Mouse (Mus musculus): ENCODE measurements at regions not wholly inside any gene's neighbourhood (a gene's known extent, or its start where the extent isn't known, plus 50 kb on each side); places are given as distances from the start of the nearest gene placed in this dataset.

DNA sequence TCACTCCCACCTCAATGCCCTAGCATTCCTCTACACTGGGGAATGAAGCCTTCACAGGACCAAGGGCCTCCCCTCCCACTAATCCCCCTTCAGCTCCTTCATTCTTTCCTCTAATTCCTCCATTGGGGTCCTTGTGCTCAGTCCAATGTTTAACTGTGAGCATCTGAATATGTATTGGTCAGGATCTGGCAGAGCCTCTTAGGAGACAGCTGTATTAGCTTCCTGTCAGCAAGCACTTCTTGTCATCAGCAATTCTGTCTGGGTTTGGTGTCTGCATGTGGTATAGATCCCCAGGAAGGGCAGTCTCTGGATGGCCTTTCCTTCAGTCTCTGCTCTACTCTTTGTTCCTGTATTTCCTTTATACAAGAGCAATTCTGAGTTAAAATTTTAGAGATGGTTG is 426.8 kb upstream of the 2610001J05Rik start:
- DNase-seq (ENCODE audit: low read depth, low spot score), result no peak

DNA sequence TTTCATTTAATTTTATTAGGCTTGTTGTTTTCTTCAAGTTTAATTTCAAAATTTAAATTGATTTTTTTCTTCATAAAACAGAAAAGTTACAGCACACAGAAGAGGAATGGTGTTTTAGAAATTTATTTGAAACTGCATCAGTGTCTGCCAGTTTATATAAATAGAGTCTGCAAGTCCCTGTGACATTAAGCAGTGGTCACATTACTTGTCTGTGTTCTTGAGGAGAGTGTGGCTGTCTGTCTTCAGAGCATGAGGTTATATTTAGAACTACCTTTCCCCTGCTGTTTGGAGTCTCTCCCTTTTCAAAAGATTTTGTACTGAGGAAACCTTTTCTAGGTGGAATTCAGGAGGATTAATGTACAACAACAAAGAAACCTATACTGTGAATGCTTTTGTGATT is 426.1 kb upstream of the 2610001J05Rik start:
- no peak for DNase-seq (ENCODE audit: low read depth, low spot score)

DNA sequence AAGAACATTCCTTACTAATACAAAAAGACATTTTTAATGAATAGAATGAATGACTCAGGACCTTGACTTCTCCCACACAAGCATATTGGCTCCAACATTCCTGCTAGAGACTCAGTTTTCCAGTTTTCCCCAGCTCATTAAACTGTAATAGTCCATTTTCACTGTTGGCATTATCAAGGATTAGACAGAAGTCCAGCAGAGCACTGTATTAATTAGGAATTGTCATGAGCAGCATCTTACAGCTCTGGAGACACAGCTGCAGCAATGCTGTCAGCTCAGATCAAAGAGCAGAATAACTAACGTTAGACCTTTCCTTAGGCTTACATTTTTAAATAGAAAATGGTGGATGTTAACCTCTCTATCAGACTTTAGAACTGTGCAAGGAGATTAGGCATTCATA is 419.5 kb upstream of the 2610001J05Rik start:
- DNase-seq (ENCODE audit: low read depth, low spot score), result no peak

DNA sequence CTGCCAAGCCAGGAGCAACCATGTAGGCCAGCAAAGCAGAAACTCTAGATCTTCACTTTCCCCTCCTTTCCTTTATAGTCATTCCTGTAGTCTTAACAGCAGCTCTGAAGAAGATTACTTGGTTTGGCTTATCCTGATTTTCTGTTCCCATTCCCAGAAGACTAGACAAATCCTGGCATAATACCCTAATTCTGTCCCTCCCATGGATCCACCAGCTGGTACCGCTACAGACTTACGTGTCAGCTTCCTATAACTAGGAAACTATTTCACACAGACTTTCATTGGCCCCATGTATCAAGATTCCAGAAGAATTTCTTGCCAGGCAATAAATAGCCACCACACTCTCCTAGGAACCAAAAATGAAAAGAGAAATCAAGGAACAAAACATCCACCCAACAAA is 410.2 kb upstream of the 2610001J05Rik start:
- DNase-seq (ENCODE audit: low read depth, low spot score), result no peak

DNA sequence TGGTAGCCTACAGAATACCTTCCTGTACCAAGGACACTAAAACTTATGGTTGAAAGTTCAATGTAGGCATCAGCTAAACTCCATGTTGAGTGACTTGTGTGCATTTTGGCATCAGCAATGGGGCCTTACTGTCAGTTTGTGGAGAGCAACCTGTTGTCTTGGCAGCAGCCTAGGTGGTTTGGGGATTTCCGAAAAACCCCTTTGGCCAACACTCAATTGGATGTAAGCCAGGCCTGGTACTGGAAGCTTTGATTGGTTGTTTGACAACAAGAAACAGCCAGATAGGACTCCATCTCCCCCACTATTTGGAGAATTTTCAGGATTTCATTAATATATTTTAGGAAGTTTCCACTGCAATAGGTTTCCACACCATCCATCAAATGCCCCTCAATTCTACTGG is 390.6 kb upstream of the 2610001J05Rik start:
- DNase-seq (ENCODE audit: low read depth, low spot score), result no peak

DNA sequence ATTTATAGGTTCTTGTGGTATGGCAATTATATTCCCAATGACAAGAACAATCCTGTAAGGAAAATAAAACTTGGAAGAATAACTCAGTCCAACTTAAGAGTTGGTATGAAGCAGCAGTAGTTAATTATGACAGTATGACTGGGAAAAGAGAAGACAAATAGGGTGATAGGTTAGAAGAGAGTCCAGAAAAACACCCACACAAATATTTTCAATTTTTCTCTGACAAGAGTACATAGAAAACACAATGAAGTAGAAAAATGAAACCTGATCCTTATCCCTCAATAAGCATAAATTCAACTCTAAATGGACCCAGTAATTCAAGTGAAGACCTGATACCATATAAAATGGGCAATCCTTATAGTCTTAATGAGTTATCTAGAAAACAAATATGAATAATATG is 369.0 kb upstream of the 2610001J05Rik start:
- no peak for DNase-seq (ENCODE audit: low read depth, low spot score)

DNA sequence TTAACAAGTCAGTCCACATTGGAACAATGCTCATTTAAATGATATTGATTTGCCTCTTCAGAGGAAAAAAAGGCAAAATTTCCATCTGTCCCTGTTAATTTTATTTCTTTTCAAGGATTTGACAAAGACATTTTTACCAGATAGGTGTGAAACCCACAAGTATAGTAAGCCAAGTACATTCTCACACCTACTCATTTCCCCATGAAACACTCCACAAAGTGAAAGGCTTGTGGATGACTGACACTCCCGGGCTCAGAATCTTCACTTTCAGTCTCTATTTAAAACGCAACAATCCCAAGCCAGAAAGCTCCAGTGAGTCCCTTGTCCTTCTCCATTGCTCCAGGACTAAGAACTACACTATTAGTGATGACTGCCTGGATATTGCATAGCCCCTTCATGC is 367.8 kb upstream of the 2610001J05Rik start:
- DNase-seq (ENCODE audit: low read depth, low spot score), result no peak

DNA sequence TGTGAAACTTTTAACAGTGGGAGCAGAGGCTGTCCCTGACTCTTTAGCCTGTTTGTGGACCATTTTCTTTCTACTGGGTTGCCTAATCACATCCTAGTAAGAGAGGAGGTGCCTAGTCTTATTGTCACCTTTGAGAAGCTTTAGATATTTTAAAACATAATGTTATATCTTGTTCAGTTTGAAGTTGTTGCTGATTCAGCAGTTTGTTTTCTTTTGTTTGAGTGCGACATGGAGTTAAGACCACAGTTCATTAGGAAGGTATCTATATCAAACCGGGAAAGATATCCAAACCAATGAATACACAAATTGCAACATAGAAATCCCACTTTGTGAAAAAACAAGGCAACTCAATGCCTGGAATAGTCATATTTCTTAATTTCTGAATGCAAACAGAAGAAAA is 359.5 kb upstream of the 2610001J05Rik start:
- no peak for DNase-seq (ENCODE audit: low read depth, low spot score)

DNA sequence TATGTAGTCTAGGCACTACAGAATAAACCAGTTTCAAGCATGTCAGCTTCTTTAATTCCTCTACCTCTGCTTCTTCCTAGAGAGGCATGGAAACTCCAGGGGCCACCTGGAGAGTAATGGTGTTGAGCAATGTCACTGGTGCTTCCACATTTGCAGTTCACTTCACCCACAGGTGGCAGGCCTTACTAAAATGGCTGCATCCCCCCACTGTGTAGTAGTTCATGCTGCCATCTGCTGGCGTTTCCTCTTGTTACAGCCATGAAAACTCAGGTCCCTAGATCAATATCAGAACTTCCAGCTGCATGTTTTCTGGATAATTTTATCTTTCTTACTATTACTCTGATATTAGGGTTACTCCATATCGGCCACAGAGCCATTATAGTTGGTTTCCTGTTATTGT is 336.2 kb upstream of the 2610001J05Rik start:
- DNase-seq (ENCODE audit: low read depth, low spot score), result peak; percentile 38

DNA sequence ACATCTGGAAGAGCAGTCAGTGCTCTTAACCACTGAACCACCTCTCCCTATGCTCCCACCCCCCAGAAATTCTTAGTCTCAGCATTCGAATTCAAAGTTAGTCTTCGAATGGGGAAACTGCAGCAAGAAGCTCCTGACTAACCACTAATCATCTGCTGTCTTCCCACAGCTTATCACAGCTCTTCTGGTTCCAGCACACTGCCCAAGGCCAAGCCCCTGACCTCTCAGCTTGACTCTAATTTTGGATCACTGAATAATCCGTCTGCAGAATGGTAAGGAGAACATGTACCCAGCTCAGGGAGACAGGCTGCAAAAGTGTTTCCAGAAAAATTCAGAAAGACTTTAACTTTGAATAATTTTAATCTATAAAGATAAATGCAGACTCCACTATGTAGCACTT is 325.8 kb upstream of the 2610001J05Rik start:
- DNase-seq (ENCODE audit: low read depth, low spot score), result no peak

DNA sequence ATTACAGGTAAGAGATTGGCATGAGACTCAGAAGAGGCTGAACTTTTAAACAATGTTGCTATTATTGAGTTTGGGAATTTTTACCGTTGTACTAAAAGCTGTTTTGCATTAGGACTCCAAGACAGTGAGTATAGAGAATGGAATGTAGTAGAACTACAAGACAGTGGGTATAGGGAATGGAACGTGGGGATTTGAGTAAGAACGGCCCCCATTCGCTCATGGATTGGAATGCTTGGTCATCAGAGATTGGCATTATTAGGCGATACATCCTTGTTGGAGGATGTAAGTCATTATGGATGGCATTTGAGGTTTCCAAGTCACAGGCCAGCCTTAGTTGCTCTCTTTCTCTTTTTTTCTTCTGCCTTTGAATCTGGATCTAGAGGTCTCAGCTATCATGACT is 324.0 kb upstream of the 2610001J05Rik start:
- DNase-seq (ENCODE audit: low read depth, low spot score), result no peak

DNA sequence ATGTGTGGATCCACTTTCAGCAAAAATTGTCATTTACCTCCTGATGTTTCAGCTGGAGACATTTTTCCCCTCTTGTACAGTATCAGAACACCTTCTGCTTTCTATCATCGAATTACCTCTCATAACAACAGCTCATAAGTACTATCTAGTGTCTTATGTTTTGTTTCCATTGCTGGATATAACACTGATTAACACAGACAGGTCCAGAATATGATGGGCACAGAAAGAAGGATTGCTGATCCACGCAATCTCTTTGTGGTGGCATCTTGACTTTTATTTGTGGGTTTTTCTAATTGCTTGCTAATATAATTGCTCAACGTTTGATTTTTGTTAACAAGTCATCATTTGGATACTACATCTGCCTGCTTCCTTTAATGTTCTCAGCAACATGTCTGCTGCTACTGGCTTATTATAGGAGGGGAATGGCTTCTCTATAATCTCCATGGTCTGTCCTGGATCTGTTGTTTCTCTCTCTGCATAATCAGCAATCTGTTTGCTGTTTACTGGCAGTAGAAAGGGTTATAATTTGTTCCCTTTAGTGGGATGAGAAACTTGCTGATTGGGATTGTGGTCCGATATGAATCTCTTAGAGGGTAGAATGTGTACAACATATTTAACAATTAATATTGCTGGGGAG is 320.2 kb upstream of the 2610001J05Rik start:
- DNase-seq (ENCODE audit: low read depth, low spot score), result no peak

DNA sequence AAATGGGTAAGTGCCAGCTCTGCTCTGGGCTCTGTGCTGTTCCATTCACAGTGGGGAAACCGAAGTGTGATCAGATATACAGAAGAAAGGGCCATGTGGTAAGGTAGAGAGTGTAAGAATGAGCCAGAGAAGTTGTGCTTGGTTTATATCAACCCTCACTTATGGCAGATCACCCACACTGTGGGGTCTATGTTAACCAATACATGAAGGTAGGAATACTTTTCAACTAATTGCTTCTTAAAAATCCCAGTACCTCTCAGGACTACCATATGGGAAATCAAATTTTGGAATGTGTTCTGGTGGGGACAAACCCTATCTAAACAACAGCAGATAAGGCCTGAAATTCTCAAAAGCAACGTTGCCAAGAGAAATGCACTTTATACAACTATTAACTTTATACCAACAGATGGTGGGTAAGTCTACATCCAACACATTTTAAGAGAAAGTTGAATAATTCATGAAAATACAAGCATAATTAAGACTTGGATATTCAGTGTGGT is 314.7 kb upstream of the 2610001J05Rik start:
- no peak for DNase-seq (ENCODE audit: low read depth, low spot score)

DNA sequence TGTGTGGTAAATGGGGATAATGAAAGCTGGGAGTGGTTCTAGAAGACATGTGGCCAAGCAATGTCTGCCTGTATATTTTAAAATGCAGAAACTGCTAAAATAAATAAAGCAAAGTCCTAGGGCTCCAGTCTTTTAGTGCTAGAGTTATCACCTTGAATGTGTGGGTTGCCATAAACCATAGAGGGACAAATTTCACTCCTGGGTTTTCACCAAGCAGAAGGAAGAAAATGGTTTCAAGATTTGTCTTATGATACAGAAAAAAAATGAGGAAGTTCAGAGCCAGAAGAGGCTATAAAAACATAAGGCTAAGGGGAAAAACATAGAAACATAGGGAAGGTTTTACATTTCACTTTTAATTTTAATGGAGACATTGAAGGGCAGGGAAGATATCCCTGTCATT is 276.1 kb upstream of the 2610001J05Rik start:
- no peak for DNase-seq (ENCODE audit: low read depth, low spot score)

DNA sequence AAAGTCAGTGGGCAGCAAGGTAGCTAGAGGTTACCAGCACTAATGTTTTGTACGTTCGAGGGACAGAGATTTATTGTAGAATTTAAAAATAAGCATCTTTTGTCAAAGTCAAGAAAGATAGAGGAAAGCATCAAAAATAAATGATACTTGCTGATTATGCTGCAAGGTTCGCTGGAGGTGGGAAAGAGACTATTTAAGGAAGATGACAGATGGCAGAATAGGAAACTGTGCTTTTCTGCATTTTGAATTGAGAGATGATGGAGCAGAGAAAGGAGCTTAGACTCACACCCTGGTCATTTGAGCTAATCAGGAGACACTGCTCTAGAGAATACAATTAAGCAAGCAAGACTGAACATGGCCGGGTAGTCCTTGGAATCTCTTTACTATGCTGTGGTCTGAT is 275.1 kb upstream of the 2610001J05Rik start:
- no peak for DNase-seq (ENCODE audit: low read depth, low spot score)

DNA sequence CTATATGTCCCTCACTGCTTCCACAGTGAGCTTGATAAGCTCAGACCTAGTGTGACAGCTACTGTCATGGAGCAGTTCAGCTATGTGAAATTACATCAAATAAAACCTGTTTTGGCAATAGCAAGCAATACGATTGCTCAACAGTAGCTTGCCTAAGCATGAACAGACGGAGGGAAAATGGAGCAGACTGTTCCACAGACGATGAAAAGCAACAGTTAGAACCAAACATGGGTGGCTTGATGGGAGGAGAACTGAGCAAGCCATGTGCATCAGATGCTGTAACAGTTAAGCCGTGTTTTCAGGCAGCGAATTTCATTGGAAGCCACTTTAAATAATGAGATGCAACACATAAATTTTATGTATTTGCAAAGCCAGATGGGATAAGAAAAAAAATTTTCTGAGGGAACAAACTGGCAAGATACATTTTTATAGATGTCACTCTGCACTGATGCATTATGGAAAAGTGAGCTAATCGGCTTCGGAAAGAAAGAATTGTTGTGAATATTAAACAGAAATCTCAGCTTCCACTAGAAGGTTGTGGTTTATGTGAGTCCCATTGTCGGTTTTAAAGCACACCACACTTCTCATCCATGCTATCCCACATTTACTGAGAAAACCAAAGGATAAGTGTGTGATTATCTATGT is 270.9 kb upstream of the 2610001J05Rik start:
- no peak for DNase-seq (ENCODE audit: low read depth, low spot score)

DNA sequence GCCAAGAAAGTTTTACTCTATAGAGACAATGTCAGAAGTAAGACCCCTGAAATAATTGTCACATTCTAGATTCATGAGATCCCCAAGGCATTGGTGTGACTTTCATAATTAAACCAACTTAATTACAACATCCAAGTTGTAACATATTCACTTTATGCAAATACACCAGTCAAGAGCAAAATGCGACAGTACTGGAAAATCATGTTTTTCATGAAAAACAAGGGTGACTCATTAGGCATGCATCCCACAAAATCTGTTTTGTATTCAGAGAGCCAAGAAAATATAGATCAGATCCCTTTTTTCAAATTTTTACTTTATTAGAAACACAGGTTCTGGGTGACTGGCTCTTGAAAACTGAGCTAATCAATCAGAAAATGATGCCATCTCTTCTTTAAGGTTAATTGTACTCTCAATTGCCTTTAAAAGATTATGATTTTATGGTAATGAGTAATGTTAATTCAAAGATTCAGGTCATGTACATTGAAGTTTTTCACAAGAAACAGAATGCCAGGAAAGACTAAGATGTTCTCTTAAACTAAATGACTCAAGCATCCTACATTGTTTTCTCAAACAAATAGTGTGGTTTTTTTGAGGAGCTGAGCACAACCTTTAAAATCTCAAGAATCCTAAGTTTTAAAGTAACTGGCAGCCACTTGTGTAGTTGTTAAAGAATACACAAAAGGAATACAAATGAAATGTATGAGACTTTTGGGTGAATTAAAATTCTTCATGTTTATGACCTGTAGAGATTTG is 259.2 kb upstream of the 2610001J05Rik start:
- no peak for DNase-seq (ENCODE audit: low read depth, low spot score)

DNA sequence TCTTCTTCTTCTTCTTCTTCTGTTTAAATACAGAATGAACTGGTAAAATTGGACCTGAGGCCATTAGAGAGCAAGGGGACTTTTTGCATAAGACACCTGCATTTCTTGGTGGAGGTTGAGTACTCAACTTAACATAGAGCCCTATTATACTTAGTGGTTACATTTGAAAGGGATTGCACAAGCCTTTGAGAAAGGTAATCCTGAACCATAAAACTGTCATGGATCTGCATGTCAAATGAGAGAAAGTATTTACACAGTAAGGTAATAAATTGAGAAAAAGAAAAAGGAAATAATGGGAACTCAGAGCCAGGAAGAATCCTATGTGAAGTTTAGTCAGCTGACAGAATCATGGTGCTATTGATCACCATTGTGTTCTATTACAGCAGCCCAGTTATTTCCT is 258.1 kb upstream of the 2610001J05Rik start:
- DNase-seq (ENCODE audit: low read depth, low spot score), result no peak

DNA sequence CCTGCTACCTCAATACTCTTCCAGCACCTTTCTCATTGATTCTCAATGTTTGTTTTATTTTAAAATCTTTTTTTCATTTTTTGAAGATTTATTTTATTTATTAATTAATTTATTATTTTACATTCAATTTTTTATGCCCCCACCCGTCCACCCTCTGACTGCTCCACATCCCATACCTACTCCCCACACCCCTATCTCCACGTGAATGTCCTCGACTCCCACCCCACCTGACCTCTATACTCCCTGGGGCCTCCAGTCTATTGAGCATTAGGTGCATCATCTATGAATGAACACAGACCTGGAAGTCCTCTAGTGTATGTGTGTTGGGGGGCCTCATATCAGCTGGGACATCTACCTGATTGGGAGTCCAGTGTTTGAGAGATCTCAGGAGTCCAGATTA is 251.0 kb upstream of the 2610001J05Rik start:
- no peak for DNase-seq (ENCODE audit: low read depth, low spot score)

DNA sequence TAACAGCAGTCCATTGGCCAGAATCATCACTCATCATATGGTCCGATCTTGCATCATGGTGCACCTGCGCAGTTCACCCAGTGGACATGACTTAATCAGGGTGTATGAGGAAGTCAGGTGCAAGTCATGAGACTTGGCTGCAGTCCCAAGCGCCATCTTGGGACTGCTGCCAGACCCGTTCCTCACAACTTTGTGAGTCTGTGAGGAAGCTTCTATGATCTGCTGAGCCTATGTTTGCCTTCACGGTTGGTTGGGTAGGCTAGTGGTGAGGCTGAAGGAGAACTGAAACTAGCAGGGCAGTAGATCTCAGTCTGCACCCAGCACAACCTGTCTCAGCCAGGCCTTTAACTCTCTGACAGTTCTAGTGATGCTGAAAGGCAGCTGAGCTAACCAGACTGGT is 250.2 kb upstream of the 2610001J05Rik start:
- DNase-seq (ENCODE audit: low read depth, low spot score), result no peak

DNA sequence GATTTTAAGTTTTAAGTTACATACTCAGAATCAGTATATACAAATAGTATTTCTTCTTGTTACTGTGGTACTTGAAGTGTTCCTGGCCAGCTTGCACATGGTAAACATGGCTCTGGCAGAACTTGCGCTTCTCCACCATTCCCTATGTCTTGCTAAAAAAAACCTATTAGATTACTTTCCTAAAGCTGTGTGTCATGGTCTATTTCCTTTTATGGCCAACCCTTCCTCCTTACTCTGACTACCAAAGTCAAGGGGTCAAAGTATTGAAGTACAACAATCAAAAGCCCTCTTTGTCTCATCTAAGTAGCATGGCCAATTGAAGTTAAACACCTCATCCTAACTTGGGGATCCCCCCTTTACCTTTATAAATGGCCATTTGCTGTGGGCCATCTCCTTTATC is 223.6 kb upstream of the 2610001J05Rik start:
- no peak for DNase-seq (ENCODE audit: low read depth, low spot score)

DNA sequence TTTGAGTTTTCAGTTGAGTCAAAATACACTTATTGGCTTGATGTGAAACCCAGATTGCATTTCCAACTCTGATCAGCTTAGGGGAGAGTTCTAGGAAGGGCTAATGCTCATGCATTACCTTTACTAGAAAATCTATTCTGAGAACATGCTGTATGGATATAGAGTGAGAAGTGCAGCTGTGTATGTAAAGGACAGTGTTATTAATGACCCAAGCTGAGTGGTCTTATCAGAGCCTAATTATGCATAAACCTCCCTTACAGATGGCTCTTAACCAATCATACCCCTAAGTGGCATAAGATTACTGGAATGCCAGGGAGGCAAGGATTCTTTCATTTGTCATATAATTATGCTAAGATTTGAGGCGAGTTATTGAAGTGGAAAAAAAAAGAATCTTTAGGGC is 210.6 kb upstream of the 2610001J05Rik start:
- no peak for DNase-seq (ENCODE audit: low read depth, low spot score)

DNA sequence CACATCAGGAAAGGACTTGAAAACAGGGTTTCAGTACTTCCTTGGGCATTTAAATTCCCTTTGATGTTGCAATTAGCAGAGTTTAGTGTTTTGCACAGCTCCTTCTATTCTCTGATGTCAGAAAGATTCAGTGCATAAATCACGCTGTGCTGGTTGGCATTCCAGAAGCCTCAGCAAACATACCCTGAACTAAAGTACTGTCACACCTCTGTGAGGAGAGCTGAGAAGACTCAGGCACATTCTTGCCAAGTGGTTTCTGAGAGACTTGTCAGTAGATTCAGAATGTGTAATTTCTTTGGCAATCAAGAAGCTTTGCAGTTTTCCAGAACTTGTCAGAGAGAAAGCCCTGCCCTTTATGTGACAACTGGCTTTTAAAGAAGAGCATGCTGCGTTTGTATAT is 192.4 kb upstream of the 2610001J05Rik start:
- no peak for DNase-seq (ENCODE audit: low read depth, low spot score)
